Mouse (Mus musculus): ENCODE data around the gene Mrps7.
"Not testable (repeated sequence)": the region's sequence is repeated elsewhere in the genome, so short reads cannot be mapped to it uniquely, and the experiment has no call there.

Gene Mrps7

GRCm38 (mm10) chr11:115628465-115629101, 24.9 kb downstream of the Mrps7 start:
- DNase-seq (ENCODE audit: low spot score in 2 of 2), result no peak

- no peak for DNase-seq (ENCODE audit: low spot score in 2 of 2)
These were observed 26.2 kb downstream of the Mrps7 start for GRCm38 (mm10) chr11:115629734-115630531.

- DNase-seq (ENCODE audit: low spot score in 2 of 2), result no peak
These were observed 27.1 kb downstream of the Mrps7 start for GRCm38 (mm10) chr11:115630532-115631504.

GRCm38 (mm10) chr11:115631505-115631890, 27.8 kb downstream of the Mrps7 start:
- DNase-seq (ENCODE audit: low spot score in 2 of 2), result peak in 1 of 2 experiments; percentile 42

- no peak for DNase-seq (ENCODE audit: low spot score in 2 of 2)
These were observed 28.5 kb downstream of the Mrps7 start for GRCm38 (mm10) chr11:115632247-115632646.

- DNase-seq (ENCODE audit: low spot score in 2 of 2), result no peak
These were observed 29.1 kb downstream of the Mrps7 start for GRCm38 (mm10) chr11:115632862-115633261.

- no peak for DNase-seq (ENCODE audit: low spot score in 2 of 2)
These were observed 30.4 kb downstream of the Mrps7 start for GRCm38 (mm10) chr11:115634109-115634508.

GRCm38 (mm10) chr11:115635041-115635440, 31.3 kb downstream of the Mrps7 start:
- DNase-seq (ENCODE audit: low spot score in 2 of 2), result no peak

GRCm38 (mm10) chr11:115635484-115635883, 31.8 kb downstream of the Mrps7 start:
- no peak for DNase-seq (ENCODE audit: low spot score in 2 of 2)

- no peak for DNase-seq (ENCODE audit: low spot score in 2 of 2)
These were observed 33.2 kb downstream of the Mrps7 start for GRCm38 (mm10) chr11:115636960-115637359.

GRCm38 (mm10) chr11:115638498-115639409, 35.0 kb downstream of the Mrps7 start:
- no peak for DNase-seq (ENCODE audit: low spot score in 2 of 2)

GRCm38 (mm10) chr11:115639540-115639939, 35.8 kb downstream of the Mrps7 start:
- DNase-seq (ENCODE audit: low spot score in 2 of 2), result no peak

GRCm38 (mm10) chr11:115640311-115640828, 36.6 kb downstream of the Mrps7 start:
- DNase-seq (ENCODE audit: low spot score in 2 of 2), result no peak

- DNase-seq (ENCODE audit: low spot score in 2 of 2), result no peak
These were observed 37.4 kb downstream of the Mrps7 start for GRCm38 (mm10) chr11:115640978-115641663.

- DNase-seq (ENCODE audit: low spot score in 2 of 2), result no peak
These were observed 37.9 kb downstream of the Mrps7 start for GRCm38 (mm10) chr11:115641664-115642036.

- no peak for DNase-seq (ENCODE audit: low spot score in 2 of 2)
These were observed 39.0 kb downstream of the Mrps7 start for GRCm38 (mm10) chr11:115642705-115643104.

- no peak for DNase-seq (ENCODE audit: low spot score in 2 of 2)
These were observed 39.5 kb downstream of the Mrps7 start for GRCm38 (mm10) chr11:115643265-115643664.

GRCm38 (mm10) chr11:115644308-115644707, 40.6 kb downstream of the Mrps7 start:
- DNase-seq (ENCODE audit: low spot score in 2 of 2), result no peak

- DNase-seq (ENCODE audit: low spot score in 2 of 2), result not testable (repeated sequence)
These were observed 41.8 kb downstream of the Mrps7 start for GRCm38 (mm10) chr11:115645498-115645897.

GRCm38 (mm10) chr11:115646439-115646838, 42.7 kb downstream of the Mrps7 start:
- no peak for DNase-seq (ENCODE audit: low spot score in 2 of 2)

Data from cerebellum, postnatal 4 days (tissue).